Comparison of ENCODE assay signal across 10 mouse cellular contexts in genomic region chr9:20842670-20843069, GRCm38 (mm10). TPM values are rescaled to one million over a fixed set of nuclear protein-coding genes. Genes with fewer than 3 reads are reported as not detected.
DNase-seq lines count a peak whose midpoint lies in the region; ATAC-seq lines count a peak whose summit lies in the region.
"Had no signal": no experiment of that assay in that cellular context is flagged by ENCODE, and none has a peak within 500 bp of the region (broad histone marks: within the 10 kb centered on the region; RNA-seq: fewer than 3 reads in every experiment).

No protein-coding gene starts in this region.

- peak; percentile 49 for DNase-seq in forebrain, embryonic 14.5 days (ENCODE audit: low spot score)
- DNase-seq in forebrain, embryonic 11.5 days (ENCODE audit: low spot score): no peak
- peak; percentile 34 for DNase-seq in left cerebral cortex, postnatal 14 days (ENCODE audit: low spot score in 2 of 2)
- no peak for DNase-seq in left cerebral cortex, adult 8-10 months (ENCODE audit: low spot score in 2 of 2)
- DNase-seq in MN1 (ENCODE audit: low spot score): peak; percentile 50
- peak; percentile 19 for DNase-seq in lung, postnatal 14 days
- DNase-seq in thymus, postnatal 10 days (ENCODE audit: low spot score in 2 of 2): no peak
- no peak for DNase-seq in spleen, postnatal 14 days (ENCODE audit: low spot score in 2 of 2)
- DNase-seq: gastrocnemius, postnatal 25 days had no signal

- ATAC-seq in forebrain, embryonic 14.5 days: no peak
- no peak for ATAC-seq in forebrain, embryonic 11.5 days (replicated peaks; ENCODE audit: low FRiP score)

- no peak overlapping the region for H3K4me2 ChIP-seq in forebrain, embryonic 14.5 days (ENCODE audit: low read length)
- H3K4me2 ChIP-seq in forebrain, embryonic 11.5 days (ENCODE audit: low read depth, low read length, severe bottlenecking): no peak overlapping the region
- H3K4me2 ChIP-seq: liver, embryonic 15.5 days had no signal

- intact Hi-C loops in left cerebral cortex, postnatal 14 days (cut with DNase I): loop anchor here (10.0 kb wide), 1 partner anchor 368 kb away; no protein-coding TSS in a partner anchor

- H3K27me3 ChIP-seq in forebrain, embryonic 14.5 days (replicated peaks; ENCODE audit: control insufficient read depth, insufficient read depth, low read length): no peaks in the 10 kb centered on the region
- no peaks in the 10 kb centered on the region for H3K27me3 ChIP-seq in forebrain, embryonic 11.5 days (ENCODE audit: control insufficient read depth, insufficient read depth, low read length)

- no peak overlapping the region for H3K9ac ChIP-seq in forebrain, embryonic 14.5 days (ENCODE audit: low read length)
- H3K9ac ChIP-seq in forebrain, embryonic 11.5 days (ENCODE audit: low read length): no peak overlapping the region
- H3K9ac ChIP-seq: liver, embryonic 15.5 days had no signal

- H3K27ac ChIP-seq in forebrain, embryonic 14.5 days (ENCODE audit: low read depth, low read length): no peak overlapping the region
- H3K27ac ChIP-seq in forebrain, embryonic 11.5 days (ENCODE audit: low read depth, low read length): no peak overlapping the region
- H3K27ac ChIP-seq: liver, embryonic 15.5 days had no signal

- no peaks in the 10 kb centered on the region for H3K4me1 ChIP-seq in forebrain, embryonic 14.5 days (ENCODE audit: control insufficient read depth, insufficient read depth, low read length)
- no peaks in the 10 kb centered on the region for H3K4me1 ChIP-seq in forebrain, embryonic 11.5 days (replicated peaks; ENCODE audit: control insufficient read depth, insufficient read depth, low read length)
- H3K4me1 ChIP-seq: liver, embryonic 15.5 days had no signal

- H3K9me3 ChIP-seq in forebrain, embryonic 14.5 days (replicated peaks; ENCODE audit: control insufficient read depth, low read length): no peaks in the 10 kb centered on the region
- no peaks in the 10 kb centered on the region for H3K9me3 ChIP-seq in forebrain, embryonic 11.5 days (ENCODE audit: control insufficient read depth, low read length)
- H3K9me3 ChIP-seq: liver, embryonic 15.5 days had no signal

- WGBS in forebrain, embryonic 14.5 days: 31% methylated on average over 2 of the region's 2 CpGs
- WGBS in forebrain, embryonic 11.5 days: 34% methylated on average over 2 of the region's 2 CpGs

- no peak overlapping the region for H3K4me3 ChIP-seq in forebrain, embryonic 14.5 days (ENCODE audit: low read depth, low read length)
- no peak overlapping the region for H3K4me3 ChIP-seq in forebrain, embryonic 11.5 days (ENCODE audit: low read depth, low read length)
- H3K4me3 ChIP-seq: liver, embryonic 15.5 days had no signal

- H3K36me3 ChIP-seq in forebrain, embryonic 14.5 days (ENCODE audit: control insufficient read depth, insufficient read depth, low read length): no peaks in the 10 kb centered on the region
- no peaks in the 10 kb centered on the region for H3K36me3 ChIP-seq in forebrain, embryonic 11.5 days (ENCODE audit: control insufficient read depth, insufficient read depth, low read length)
- H3K36me3 ChIP-seq: liver, embryonic 15.5 days had no signal

RNA-seq across cellular contexts. Expression of gene Rdh8, which starts 24.4 kb away (rescaled TPM):
- polyA plus RNA-seq in forebrain, embryonic 14.5 days (2014; fragmentation: Nextera tagmentation; extraction: Ambion mirVana): not detected in 2 replicates
- not detected in 2 replicates for polyA plus RNA-seq in forebrain, embryonic 11.5 days (2014; fragmentation: Nextera tagmentation; extraction: Ambion mirVana)
- not detected for total RNA-seq in left cerebral cortex, postnatal 14 days (2021)
- not detected for total RNA-seq in left cerebral cortex, adult 8-10 months (2022)
- polyA plus RNA-seq: liver, embryonic 15.5 days had no signal

RNA-seq across cellular contexts. Expression of gene A230050P20Rik, which starts 25.8 kb away (rescaled TPM):
- polyA plus RNA-seq in forebrain, embryonic 14.5 days (2014; fragmentation: Nextera tagmentation; extraction: Ambion mirVana): 0.62 and 1.2 TPM in 2 replicates
- 1.3 and 1.6 TPM in 2 replicates for polyA plus RNA-seq in forebrain, embryonic 11.5 days (2014; fragmentation: Nextera tagmentation; extraction: Ambion mirVana)
- total RNA-seq in left cerebral cortex, postnatal 14 days (2021): 10 to 100 TPM; 54.4 to 57.9 TPM
- 10 to 100 TPM; 71.9 to 91.7 (median 82.6) TPM for total RNA-seq in left cerebral cortex, adult 8-10 months (2022)

RNA-seq across cellular contexts. Expression of gene Col5a3, which starts 27.8 kb away (rescaled TPM):
- polyA plus RNA-seq in forebrain, embryonic 14.5 days (2014; fragmentation: Nextera tagmentation; extraction: Ambion mirVana): 0.18 and 0.45 TPM in 2 replicates
- polyA plus RNA-seq in forebrain, embryonic 11.5 days (2014; fragmentation: Nextera tagmentation; extraction: Ambion mirVana): 0.52 and 0.59 TPM in 2 replicates
- total RNA-seq in left cerebral cortex, postnatal 14 days (2021): 1 to 10 TPM; 1.8 to 1.9 TPM
- total RNA-seq in left cerebral cortex, adult 8-10 months (2022): 1 to 10 TPM; 1.0 to 2.0 (median 1.3) TPM

RNA-seq across cellular contexts. Expression of gene Angptl6, which starts 36.9 kb away (rescaled TPM):
- polyA plus RNA-seq in forebrain, embryonic 14.5 days (2014; fragmentation: Nextera tagmentation; extraction: Ambion mirVana): 15.5 TPM in 2 replicates
- polyA plus RNA-seq in forebrain, embryonic 11.5 days (2014; fragmentation: Nextera tagmentation; extraction: Ambion mirVana): 4.3 and 5.3 TPM in 2 replicates
- total RNA-seq in left cerebral cortex, postnatal 14 days (2021): 10 to 100 TPM; 10.3 to 11.1 TPM
- 10 to 100 TPM in 1 of 4 experiments, 1 to 10 TPM in 3; 8.4 to 10.1 (median 9.2) TPM for total RNA-seq in left cerebral cortex, adult 8-10 months (2022)

RNA-seq across cellular contexts. Expression of gene Ppan, which starts 45.3 kb away (rescaled TPM):
- 44.1 and 49.6 TPM in 2 replicates for polyA plus RNA-seq in forebrain, embryonic 14.5 days (2014; fragmentation: Nextera tagmentation; extraction: Ambion mirVana)
- 71.2 and 75.1 TPM in 2 replicates for polyA plus RNA-seq in forebrain, embryonic 11.5 days (2014; fragmentation: Nextera tagmentation; extraction: Ambion mirVana)
- 10 to 100 TPM; 22.8 to 25.7 TPM for total RNA-seq in left cerebral cortex, postnatal 14 days (2021)
- 10 to 100 TPM; 21.5 to 27.2 (median 23.6) TPM for total RNA-seq in left cerebral cortex, adult 8-10 months (2022)

Comparison
In these comparisons a context has a peak if more than half of its experiments do, and no peak if none do; other contexts are left out.
1. DNase-seq: peak in forebrain, embryonic 14.5 days (single experiment), left cerebral cortex, postnatal 14 days (2 of 2), MN1 (single experiment) and lung, postnatal 14 days (single experiment); none in forebrain, embryonic 11.5 days (single experiment), left cerebral cortex, adult 8-10 months (0 of 2), thymus, postnatal 10 days (0 of 2) and spleen, postnatal 14 days (0 of 2).